Mouse (Mus musculus): Measurements from ENCODE around the gene Tbce.
"Not testable (repeated sequence)": the region's sequence is repeated elsewhere in the genome, so short reads cannot be mapped to it uniquely, and the experiment has no call there.

Gene Tbce

DNA sequence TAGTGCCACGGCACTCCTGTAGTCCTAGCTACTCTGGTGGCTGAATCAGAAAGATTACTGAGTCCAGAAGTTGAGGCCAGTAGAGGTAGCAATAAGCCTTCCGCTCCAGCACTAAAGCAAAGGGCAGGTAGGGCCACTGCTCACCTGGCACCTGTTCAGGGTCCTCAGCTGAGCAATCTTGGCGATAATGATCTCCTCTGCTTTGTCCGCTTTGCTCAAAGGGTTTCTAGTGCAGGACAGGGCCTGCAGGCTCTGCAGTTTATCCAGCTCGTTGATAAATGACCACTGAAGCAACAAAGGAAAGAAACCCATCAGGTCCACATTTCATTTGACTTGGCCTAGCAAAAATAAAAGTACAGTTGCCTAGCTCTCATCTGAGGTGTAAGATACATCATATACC is 34.4 kb downstream of the Tbce start:
- no peak overlapping the region for H3K4me3 ChIP-seq (replicated peaks; ENCODE audit: low read length)
- no peaks in the 10 kb centered on the region for H3K9me3 ChIP-seq (ENCODE audit: low read length)
- H3K36me3 ChIP-seq (ENCODE audit: insufficient read depth, low read length), result peaks cover 94% of the 10 kb centered on the region
- H3K27me3 ChIP-seq (ENCODE audit: insufficient read depth, low read length), result no peaks in the 10 kb centered on the region
- no peak for TF ChIP-seq CTCF (conservative IDR thresholded peaks at IDR 0.05; ENCODE audit: low read length)
- TF ChIP-seq POU5F1 (IDR thresholded peaks at IDR 0.05; ENCODE audit: borderline replicate concordance, low read length), result no peak
- no peak for TF ChIP-seq NANOG (IDR thresholded peaks at IDR 0.05; ENCODE audit: borderline replicate concordance, low read length)
- 0 out of 2 replicates have a peak, but pooled peaks cover 3% of the 10 kb centered on the region for H3K4me1 ChIP-seq (replicated peaks; ENCODE audit: low read depth, low read length)

DNA sequence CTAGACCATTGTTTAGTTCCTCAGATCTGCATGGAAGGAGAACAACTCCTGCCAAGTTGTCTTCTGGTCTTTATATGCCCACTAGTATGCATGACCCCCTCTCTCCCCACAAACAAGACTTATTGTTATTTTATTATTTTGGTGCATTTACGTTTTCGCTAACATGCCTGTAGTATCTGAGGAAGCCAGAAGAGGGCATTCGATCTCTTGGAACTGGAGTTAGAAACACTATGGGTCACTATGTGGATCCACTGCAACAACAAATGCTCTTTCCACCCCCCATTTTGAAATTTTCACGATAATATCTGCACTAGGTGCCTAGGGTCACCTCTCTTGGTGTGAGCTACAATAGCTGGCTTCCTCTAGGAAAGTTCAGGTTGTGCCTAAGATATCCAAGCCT is 35.4 kb downstream of the Tbce start:
- Histone ChIP-seq H3K4me3 (replicated peaks; ENCODE audit: low read length) (no peak overlapping the region), H3K9me3 (ENCODE audit: low read length) (no peaks in the 10 kb centered on the region), H3K4me1 (replicated peaks; ENCODE audit: low read depth, low read length) (0 out of 2 replicates have a peak, but pooled peaks cover 3% of the 10 kb centered on the region), H3K36me3 (ENCODE audit: insufficient read depth, low read length) (peaks cover 94% of the 10 kb centered on the region), H3K27me3 (ENCODE audit: insufficient read depth, low read length) (no peaks in the 10 kb centered on the region)
- no peak for TF ChIP-seq NANOG (IDR thresholded peaks at IDR 0.05; ENCODE audit: borderline replicate concordance, low read length)
- TF ChIP-seq CTCF (conservative IDR thresholded peaks at IDR 0.05; ENCODE audit: low read length), result peak; percentile 24

DNA sequence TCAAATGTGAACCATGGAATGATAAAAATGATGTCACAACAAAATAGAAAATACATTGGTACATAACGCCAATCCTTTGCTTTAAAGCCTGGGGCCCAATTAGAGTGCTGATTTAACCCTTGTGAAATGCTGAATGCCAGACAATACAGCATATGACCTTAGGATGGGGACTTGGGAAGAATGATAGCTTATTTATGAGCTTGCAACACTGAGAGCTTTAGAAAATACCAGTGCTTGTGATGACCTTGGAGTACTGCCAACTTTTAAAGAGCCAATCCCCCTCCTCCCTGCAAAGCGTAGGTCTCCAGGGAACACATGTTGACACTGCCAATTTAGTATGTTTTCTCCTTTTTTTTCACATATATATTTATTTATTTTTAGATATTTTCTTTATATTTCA is 36.7 kb downstream of the Tbce start:
- Histone ChIP-seq H3K36me3 (ENCODE audit: insufficient read depth, low read length) (peaks cover 96% of the 10 kb centered on the region), H3K9me3 (ENCODE audit: low read length) (no peaks in the 10 kb centered on the region), H3K4me1 (replicated peaks; ENCODE audit: low read depth, low read length) (0 out of 2 replicates have a peak, but pooled peaks cover 3% of the 10 kb centered on the region), H3K4me3 (replicated peaks; ENCODE audit: low read length) (no peak overlapping the region), H3K27me3 (ENCODE audit: insufficient read depth, low read length) (no peaks in the 10 kb centered on the region)
- TF ChIP-seq NANOG (IDR thresholded peaks at IDR 0.05; ENCODE audit: borderline replicate concordance, low read length) (no peak), POU5F1 (IDR thresholded peaks at IDR 0.05; ENCODE audit: borderline replicate concordance, low read length) (no peak), CTCF (conservative IDR thresholded peaks at IDR 0.05; ENCODE audit: low read length) (no peak)

DNA sequence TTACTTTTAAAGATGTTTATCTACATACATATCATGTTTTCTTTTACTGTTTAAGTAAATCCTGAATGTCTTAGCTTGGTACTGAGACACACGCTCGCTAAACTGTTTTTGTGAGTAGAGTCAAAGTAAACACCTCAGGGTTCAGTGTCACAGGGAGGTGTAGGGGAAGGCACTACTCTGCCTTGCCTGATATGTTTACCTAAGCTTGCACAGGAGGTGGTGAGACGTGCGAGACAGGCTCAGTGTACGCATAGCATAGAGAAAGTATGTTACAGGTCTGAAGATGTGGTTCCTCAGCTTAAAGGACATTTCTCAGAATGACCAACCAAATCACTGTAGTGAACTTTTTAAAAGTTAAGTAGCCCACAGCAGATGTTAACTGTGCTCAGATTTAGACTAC is 42.0 kb downstream of the Tbce start:
- Histone ChIP-seq H3K9me3 (ENCODE audit: low read length) (no peaks in the 10 kb centered on the region), H3K36me3 (ENCODE audit: insufficient read depth, low read length) (peaks cover 98% of the 10 kb centered on the region), H3K4me3 (replicated peaks; ENCODE audit: low read length) (no peak overlapping the region), H3K4me1 (replicated peaks; ENCODE audit: low read depth, low read length) (no peaks in the 10 kb centered on the region), H3K27me3 (ENCODE audit: insufficient read depth, low read length) (no peaks in the 10 kb centered on the region)
- TF ChIP-seq NANOG (IDR thresholded peaks at IDR 0.05; ENCODE audit: borderline replicate concordance, low read length) (no peak), CTCF (conservative IDR thresholded peaks at IDR 0.05; ENCODE audit: low read length) (no peak), POU5F1 (IDR thresholded peaks at IDR 0.05; ENCODE audit: borderline replicate concordance, low read length) (no peak)

DNA sequence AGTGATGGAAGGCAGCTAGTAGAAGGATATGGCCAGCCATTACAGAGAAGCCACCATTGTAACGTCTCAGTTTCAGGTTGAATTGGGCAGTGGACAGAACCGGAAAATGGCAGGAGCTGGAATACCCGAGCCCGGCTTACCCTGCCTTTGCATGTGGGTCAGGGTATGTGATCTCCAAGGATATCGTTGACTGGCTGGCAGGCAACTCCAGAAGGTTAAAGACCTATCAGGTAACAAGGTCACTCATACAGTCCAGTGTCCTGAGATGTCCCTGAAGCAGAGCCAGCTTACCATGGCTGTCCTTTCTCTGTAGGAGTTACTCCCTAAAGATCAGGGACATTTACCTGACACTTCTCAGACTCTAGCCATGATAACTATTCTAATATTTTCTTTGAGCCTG is 44.4 kb downstream of the Tbce start:
- Histone ChIP-seq H3K9me3 (ENCODE audit: low read length) (no peaks in the 10 kb centered on the region), H3K4me3 (replicated peaks; ENCODE audit: low read length) (no peak overlapping the region)

DNA sequence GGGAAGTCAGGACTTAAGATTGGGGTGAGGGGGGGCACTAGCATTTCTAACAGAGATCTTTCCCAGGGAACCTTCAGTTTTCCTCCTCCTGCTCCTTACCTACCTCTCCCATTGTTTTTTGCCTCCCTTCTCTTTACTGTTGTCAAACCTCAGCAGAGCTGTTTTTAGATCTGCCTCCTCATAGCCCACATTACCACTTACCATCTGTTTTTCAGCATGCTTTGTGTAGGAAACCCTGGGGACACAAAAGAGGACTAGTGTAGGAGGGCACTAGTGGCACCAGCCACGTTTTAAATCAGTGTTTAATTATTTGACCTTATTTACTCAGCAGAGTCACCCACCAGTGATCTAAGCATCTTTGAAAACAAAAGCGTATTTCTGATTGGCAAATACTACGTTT is 46.4 kb downstream of the Tbce start:
- Histone ChIP-seq H3K9me3 (ENCODE audit: low read length) (no peaks in the 10 kb centered on the region), H3K27me3 (ENCODE audit: insufficient read depth, low read length) (no peaks in the 10 kb centered on the region), H3K4me3 (replicated peaks; ENCODE audit: low read length) (no peak overlapping the region), H3K4me1 (replicated peaks; ENCODE audit: low read depth, low read length) (peaks cover 11% of the 10 kb centered on the region), H3K36me3 (ENCODE audit: insufficient read depth, low read length) (peaks cover 93% of the 10 kb centered on the region)
- TF ChIP-seq CTCF (conservative IDR thresholded peaks at IDR 0.05; ENCODE audit: low read length) (no peak), POU5F1 (IDR thresholded peaks at IDR 0.05; ENCODE audit: borderline replicate concordance, low read length) (no peak), NANOG (IDR thresholded peaks at IDR 0.05; ENCODE audit: borderline replicate concordance, low read length) (no peak)

More for the DNA sequence above, 44.4 kb downstream of the Tbce start:
- TF ChIP-seq CTCF (conservative IDR thresholded peaks at IDR 0.05; ENCODE audit: low read length) (no peak), POU5F1 (IDR thresholded peaks at IDR 0.05; ENCODE audit: borderline replicate concordance, low read length) (no peak), NANOG (IDR thresholded peaks at IDR 0.05; ENCODE audit: borderline replicate concordance, low read length) (no peak)
- H3K4me1 ChIP-seq (replicated peaks; ENCODE audit: low read depth, low read length), result no peaks in the 10 kb centered on the region
- peaks cover 98% of the 10 kb centered on the region for H3K36me3 ChIP-seq (ENCODE audit: insufficient read depth, low read length)
- H3K27me3 ChIP-seq (ENCODE audit: insufficient read depth, low read length), result no peaks in the 10 kb centered on the region

DNA sequence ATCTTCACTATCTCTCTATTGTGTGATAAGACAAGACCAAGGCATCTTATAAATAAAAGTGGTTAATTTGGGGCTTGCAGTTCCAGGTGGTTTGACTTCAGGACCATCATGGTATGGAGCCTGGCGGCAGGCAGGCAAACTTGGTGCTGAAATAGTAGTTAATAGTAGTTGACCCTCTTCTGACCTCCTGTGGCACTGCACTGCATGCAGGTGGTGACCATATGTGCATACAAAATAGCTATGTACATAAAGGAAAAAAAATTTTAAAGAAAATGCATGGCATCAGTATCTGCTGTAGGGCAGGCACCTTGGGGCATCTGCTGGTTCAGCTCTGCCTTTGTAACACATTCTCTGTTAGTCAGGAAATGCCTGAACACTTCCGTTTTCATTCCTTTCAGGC is 49.0 kb downstream of the Tbce start:
- no peak for TF ChIP-seq POU5F1 (IDR thresholded peaks at IDR 0.05; ENCODE audit: borderline replicate concordance, low read length)
- TF ChIP-seq CTCF (conservative IDR thresholded peaks at IDR 0.05; ENCODE audit: low read length), result no peak
- no peak for TF ChIP-seq NANOG (IDR thresholded peaks at IDR 0.05; ENCODE audit: borderline replicate concordance, low read length)
- Histone ChIP-seq H3K4me1 (replicated peaks; ENCODE audit: low read depth, low read length) (peaks cover 11% of the 10 kb centered on the region), H3K9me3 (ENCODE audit: low read length) (no peaks in the 10 kb centered on the region), H3K4me3 (replicated peaks; ENCODE audit: low read length) (no peak overlapping the region), H3K27me3 (ENCODE audit: insufficient read depth, low read length) (no peaks in the 10 kb centered on the region), H3K36me3 (ENCODE audit: insufficient read depth, low read length) (peaks cover 88% of the 10 kb centered on the region)

DNA sequence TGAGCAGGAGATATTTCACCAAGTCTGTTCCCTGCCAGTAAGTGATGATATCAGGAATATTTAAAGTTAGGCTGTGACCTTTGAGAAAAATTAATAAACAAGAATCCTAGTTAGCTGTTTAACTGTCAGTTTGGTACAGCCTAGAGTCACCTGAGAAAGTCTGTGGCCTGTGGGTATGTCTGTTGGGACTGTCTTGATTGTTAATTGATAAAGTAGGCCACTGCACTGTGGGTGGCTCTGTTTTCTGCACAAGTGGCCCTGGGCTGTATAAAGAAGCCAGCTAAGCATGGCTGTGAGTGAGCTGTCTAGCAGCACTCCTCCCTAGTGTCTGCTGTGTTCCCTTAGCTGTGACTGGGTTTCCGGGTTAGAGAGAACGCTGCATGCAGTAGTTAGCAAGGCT is 50.3 kb downstream of the Tbce start:
- Histone ChIP-seq H3K36me3 (ENCODE audit: insufficient read depth, low read length) (peaks cover 86% of the 10 kb centered on the region), H3K27me3 (ENCODE audit: insufficient read depth, low read length) (no peaks in the 10 kb centered on the region), H3K4me3 (replicated peaks; ENCODE audit: low read length) (no peak overlapping the region), H3K9me3 (ENCODE audit: low read length) (no peaks in the 10 kb centered on the region), H3K4me1 (replicated peaks; ENCODE audit: low read depth, low read length) (peaks cover 11% of the 10 kb centered on the region)
- no peak for TF ChIP-seq CTCF (conservative IDR thresholded peaks at IDR 0.05; ENCODE audit: low read length)
- TF ChIP-seq NANOG (IDR thresholded peaks at IDR 0.05; ENCODE audit: borderline replicate concordance, low read length), result no peak
- TF ChIP-seq POU5F1 (IDR thresholded peaks at IDR 0.05; ENCODE audit: borderline replicate concordance, low read length), result no peak

DNA sequence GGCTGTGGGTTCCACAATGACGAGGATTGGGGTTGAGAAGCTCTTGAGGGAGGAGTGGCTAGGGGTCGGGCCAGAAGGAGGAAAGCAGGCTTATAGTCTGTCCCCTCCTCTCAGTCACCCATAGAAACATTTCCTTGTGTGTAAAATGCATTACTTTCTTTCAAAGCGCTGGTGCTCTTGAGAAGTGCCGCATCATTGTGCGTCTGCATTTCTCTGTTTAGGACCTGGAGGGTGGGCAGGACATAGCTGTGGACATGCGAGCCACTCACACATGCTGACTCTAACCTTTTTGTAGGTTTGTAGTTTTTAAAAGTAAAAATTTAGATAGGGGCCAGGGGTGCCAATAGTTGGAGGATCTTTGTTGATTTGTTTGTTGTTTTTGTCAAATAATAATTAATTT is 55.9 kb downstream of the Tbce start:
- H3K4me1 ChIP-seq (replicated peaks; ENCODE audit: low read depth, low read length), result peaks cover 9% of the 10 kb centered on the region
- TF ChIP-seq CTCF (conservative IDR thresholded peaks at IDR 0.05; ENCODE audit: low read length) (no peak), POU5F1 (IDR thresholded peaks at IDR 0.05; ENCODE audit: borderline replicate concordance, low read length) (no peak), NANOG (IDR thresholded peaks at IDR 0.05; ENCODE audit: borderline replicate concordance, low read length) (no peak)
- no peaks in the 10 kb centered on the region for H3K27me3 ChIP-seq (ENCODE audit: insufficient read depth, low read length)
- peaks cover 52% of the 10 kb centered on the region for H3K36me3 ChIP-seq (ENCODE audit: insufficient read depth, low read length)
- H3K9me3 ChIP-seq (ENCODE audit: low read length), result no peaks in the 10 kb centered on the region
- no peak overlapping the region for H3K4me3 ChIP-seq (replicated peaks; ENCODE audit: low read length)

DNA sequence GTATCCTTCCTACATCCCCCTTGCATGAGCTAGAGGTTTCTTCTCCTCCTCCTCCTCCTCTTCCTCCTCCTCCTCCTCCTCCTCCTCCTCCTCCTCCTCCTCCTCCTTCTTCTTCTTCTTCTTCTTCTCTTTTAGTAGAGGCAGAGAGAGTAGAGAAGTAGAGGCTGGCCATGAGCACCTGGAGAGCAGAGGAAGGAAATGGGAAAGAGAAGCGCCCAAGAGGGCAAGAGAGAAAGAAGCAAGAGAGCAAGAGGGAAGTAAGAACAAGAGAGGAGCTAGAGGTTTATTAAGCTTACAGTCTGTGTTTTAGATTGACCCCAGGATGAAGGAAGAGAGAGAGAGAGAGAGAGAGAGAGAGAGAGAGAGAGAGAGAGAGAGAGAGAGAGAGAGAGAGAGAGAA is 57.6 kb downstream of the Tbce start:
- not testable (repeated sequence) for H3K9me3 ChIP-seq (ENCODE audit: low read length); H3K4me3 ChIP-seq (replicated peaks; ENCODE audit: low read length); H3K27me3 ChIP-seq (ENCODE audit: insufficient read depth, low read length); H3K4me1 ChIP-seq (replicated peaks; ENCODE audit: low read depth, low read length)
- peaks cover 45% of the 10 kb centered on the region for H3K36me3 ChIP-seq (ENCODE audit: insufficient read depth, low read length)
